Mouse (Mus musculus): ENCODE results near the gene Rufy3. TPM values are rescaled to one million over a fixed set of nuclear protein-coding genes. Genes with fewer than 3 reads are reported as not detected.

The Rufy3 gene
- polyA plus RNA-seq, 1 experiment from 2014 or later = 269 TPM

DNA sequence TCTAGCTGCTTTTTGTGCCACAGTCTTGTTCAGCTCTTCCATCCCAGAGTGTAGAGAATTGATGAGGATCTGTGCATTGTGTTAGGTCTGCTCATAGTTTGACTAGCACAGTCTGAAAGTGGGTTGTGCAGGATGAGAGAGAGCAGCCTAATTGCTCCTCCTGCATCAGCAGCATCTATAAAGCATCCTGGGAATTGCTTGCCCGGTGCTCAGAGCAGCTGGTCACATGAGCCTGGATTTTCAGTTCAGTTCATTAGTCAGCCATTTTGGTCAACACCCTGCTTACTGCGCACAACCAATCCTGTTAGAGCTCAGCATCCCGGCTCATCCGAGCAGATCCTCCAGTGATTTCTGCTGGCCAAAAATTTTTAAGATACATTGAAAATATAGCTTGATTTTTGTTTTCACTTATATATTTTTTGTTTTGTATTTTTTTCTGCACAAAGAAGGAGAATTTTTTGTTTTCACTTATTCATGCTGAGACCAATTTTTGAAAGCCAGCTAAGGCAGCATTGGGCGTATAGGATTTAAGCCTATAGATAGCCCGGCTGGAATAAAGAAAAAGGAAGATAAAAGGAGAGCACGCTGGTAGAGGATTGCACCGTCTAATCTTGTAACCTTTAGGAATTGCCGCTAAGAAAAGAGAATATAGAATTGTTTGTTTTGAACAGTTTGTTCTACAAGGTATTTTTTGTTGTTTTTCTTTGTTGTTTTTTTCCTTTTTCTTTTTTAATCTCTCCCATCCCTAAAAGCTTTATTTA lies 18.6 kb downstream of the Rufy3 start:
- H3K9me3 ChIP-seq = no peaks in the 10 kb centered on the region
- ATAC-seq (ENCODE audit: low FRiP score, low read depth) = peak; percentile 96

DNA sequence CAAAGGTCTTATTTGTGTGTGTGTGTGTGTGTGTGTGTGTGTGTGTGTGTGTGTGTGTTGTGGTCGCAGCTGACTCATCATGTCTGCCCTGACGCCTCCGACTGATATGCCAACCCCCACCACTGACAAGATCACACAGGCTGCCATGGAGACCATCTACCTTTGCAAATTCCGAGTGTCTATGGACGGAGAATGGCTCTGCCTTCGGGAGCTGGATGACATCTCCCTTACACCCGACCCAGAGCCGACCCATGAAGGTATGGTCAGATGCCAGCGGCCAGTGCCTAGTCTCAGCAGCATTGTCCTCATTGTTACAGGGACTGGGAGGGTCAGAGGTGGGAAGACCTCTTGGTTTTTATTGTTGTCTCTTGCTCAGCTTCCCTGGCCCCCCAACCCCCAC lies 19.2 kb downstream of the Rufy3 start:
- Histone ChIP-seq H3K4me1 (replicated peaks) (peaks cover 46% of the 10 kb centered on the region), H3K4me3 (peak overlapping the region; percentile 60), H3K9ac (peak overlapping the region; percentile 75), H3K9me3 (no peaks in the 10 kb centered on the region), H3K27ac (replicated peaks) (peak overlapping the region; percentile 79), H3K27me3 (no peaks in the 10 kb centered on the region), H3K4me2 (peak overlapping the region; percentile 88), H3K36me3 (no peaks in the 10 kb centered on the region)
- ATAC-seq (ENCODE audit: low FRiP score, low read depth) = peak; percentile 21
- WGBS = 7% methylated on average over 9 of the region's 9 CpGs

More for the DNA sequence above, 18.6 kb downstream of the Rufy3 start:
- H3K4me2 ChIP-seq = peak overlapping the region; percentile 88
- peaks cover 40% of the 10 kb centered on the region for H3K4me1 ChIP-seq (replicated peaks)
- H3K27me3 ChIP-seq = no peaks in the 10 kb centered on the region
- H3K4me3 ChIP-seq = peak overlapping the region; percentile 60
- no peaks in the 10 kb centered on the region for H3K36me3 ChIP-seq
- peak overlapping the region; percentile 75 for H3K9ac ChIP-seq
- 15% methylated on average over 9 of the region's 9 CpGs for WGBS
- peak overlapping the region; percentile 79 for H3K27ac ChIP-seq (replicated peaks)

DNA sequence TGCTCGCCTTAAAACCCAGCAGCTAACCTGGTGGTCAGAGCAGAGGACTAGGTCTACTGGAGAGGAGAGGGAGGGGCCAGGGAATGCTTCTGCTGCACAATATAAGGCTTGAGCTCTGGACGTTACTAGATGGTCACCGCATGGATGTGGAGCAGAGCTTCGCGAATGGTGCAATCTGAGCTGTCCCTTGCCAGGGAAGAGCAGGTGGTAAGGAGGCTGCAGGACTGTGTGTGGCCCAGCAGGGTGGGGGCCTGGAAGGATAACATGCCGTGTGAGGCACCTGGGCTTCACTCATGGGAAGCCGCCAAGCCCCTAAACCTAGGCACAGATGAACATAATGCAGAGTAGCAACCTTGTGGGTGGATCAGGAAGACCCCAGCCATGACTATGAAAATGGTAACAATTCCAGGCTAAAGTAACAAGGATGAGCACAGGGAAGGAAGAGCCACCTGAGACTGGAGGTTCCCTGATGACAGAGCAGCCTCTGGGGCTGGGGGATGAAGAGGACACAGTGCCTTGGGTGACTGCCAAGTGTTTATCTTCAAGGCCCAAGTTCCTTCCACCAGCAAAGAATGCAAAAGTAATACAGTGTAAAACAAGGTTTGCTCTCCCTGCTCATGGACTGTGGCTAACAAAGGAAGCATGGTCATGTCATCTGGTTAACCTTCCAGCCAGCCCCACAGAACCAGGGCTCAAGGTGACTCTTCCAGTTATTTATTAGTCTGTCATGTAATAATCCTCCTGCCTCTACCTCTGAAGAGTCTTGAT lies 21.8 kb downstream of the Rufy3 start:
- Histone ChIP-seq H3K9ac (peak overlapping the region; percentile 75), H3K27me3 (no peaks in the 10 kb centered on the region), H3K36me3 (0 out of 2 replicates have a peak, but pooled peaks cover 4% of the 10 kb centered on the region), H3K27ac (replicated peaks) (peak overlapping the region; percentile 62), H3K4me3 (peak overlapping the region; percentile 60), H3K4me2 (peak overlapping the region; percentile 88), H3K9me3 (no peaks in the 10 kb centered on the region), H3K4me1 (replicated peaks) (peaks cover 57% of the 10 kb centered on the region)
- ATAC-seq (ENCODE audit: low FRiP score, low read depth) = no peak
- 48% methylated on average over 7 of the region's 7 CpGs for WGBS

DNA sequence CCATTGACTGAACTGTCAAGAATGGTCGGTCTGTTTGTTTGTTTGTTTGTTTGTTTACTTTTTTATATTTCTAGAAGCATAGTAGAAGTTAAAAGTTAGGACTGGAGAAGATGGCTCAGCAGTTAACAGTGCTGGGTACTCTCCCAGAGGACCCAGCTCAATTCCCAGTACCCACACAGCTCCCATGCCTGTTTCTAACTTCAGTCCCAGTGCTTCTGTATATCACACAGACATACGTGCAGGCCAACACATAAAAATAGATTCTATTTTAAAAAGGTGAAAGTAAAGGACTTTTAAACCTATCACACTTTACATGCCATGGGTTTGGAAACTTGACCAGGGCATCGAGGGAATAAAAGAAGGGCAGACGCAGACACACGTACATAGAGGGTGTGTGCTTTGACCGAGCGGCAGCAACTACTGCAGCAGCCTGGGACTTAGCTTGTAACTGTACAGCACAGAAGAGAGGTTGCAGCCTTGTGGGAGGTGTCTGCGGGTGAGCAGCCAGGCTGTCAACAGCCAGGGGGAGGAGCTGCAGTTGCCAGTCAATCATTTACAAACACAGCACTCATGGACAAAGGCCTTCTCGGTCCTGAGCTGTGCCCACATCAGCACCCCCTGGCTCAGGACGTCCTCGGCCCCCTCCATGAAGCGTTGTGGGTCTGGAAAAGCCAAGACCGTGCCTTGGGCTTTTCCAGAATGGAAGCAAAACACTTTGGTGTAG lies 22.5 kb downstream of the Rufy3 start:
- ATAC-seq (ENCODE audit: low FRiP score, low read depth) = peak; percentile 8; the same call in 1 of the 2 replicates
- 16% methylated on average over 13 of the region's 13 CpGs for WGBS
- no peaks in the 10 kb centered on the region for H3K27me3 ChIP-seq
- H3K4me2 ChIP-seq = peak overlapping the region; percentile 88
- peaks cover 60% of the 10 kb centered on the region for H3K4me1 ChIP-seq (replicated peaks)
- H3K9ac ChIP-seq = peak overlapping the region; percentile 7
- H3K27ac ChIP-seq (replicated peaks) = peak overlapping the region; percentile 36; the same call in 1 of the 2 replicates
- 0 out of 2 replicates have a peak, but pooled peaks cover 4% of the 10 kb centered on the region for H3K36me3 ChIP-seq
- peak overlapping the region; percentile 60 for H3K4me3 ChIP-seq
- no peaks in the 10 kb centered on the region for H3K9me3 ChIP-seq

DNA sequence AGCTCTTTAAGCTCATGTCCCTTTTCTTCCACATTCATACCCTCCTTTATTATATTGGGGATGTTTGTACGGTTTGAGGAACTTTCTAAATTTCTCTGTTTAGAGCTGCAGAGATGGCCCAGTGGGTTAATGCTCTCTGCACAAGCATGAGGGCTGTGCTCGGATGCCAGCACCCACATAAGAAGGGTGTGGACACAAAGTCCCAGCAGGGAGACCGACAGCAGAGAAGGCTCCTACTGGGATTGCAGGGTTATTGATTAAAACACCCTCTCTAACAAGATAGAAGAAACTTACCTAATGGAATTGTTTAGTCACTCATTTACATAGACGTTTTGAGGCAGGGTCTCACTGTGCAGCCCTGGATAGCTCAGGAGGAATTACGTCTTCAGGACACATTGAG lies 23.6 kb downstream of the Rufy3 start:
- Histone ChIP-seq H3K36me3 (0 out of 2 replicates have a peak, but pooled peaks cover 4% of the 10 kb centered on the region), H3K27me3 (no peaks in the 10 kb centered on the region), H3K4me3 (0 out of 2 replicates have a peak overlapping the region, but pooled peaks have one; percentile 0), H3K27ac (replicated peaks) (no peak overlapping the region), H3K4me2 (peak overlapping the region; percentile 34), H3K9ac (no peak overlapping the region), H3K9me3 (no peaks in the 10 kb centered on the region), H3K4me1 (replicated peaks) (peaks cover 55% of the 10 kb centered on the region)
- no peak for ATAC-seq (ENCODE audit: low FRiP score, low read depth)
- WGBS = 34% methylated on average over 5 of the region's 5 CpGs

DNA sequence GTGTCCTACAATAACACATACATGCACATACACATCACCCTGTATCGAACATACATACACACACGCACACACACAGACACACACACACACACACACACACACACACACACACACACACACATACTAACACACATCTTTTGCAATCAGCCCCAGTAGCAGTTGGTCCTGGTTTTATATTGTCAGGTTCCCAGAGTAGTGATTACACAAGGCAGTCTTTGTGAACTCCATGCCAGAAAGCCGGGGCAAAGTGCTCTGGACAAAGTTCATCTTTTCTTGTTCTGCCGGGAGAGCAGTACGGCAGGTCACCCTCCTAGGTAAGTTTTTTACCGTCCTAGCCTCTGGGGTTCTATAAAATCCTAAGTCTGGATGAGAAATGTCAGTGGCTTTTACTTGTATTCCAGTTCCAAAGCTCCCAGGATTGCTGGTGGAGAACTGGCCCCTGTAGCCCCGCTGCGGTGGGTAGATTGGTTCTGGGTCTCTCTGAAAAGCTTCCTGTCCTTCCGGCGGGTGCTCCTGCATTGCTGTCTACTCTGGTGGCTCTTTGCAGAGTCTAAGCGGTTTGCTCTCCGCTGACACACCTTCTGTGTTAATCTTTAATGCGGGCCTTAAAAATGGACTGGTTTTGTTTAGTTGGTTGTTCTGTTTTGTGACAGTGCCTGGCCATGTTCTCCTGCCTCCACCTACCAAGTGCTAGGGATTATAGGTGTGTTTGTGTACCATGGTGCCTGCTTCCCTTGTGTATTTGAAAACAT lies 28.8 kb downstream of the Rufy3 start:
- ATAC-seq (ENCODE audit: low FRiP score, low read depth) = no peak
- no peak overlapping the region for H3K4me2 ChIP-seq
- no peak overlapping the region for H3K4me3 ChIP-seq
- H3K9ac ChIP-seq = no peak overlapping the region
- peaks cover 18% of the 10 kb centered on the region for H3K4me1 ChIP-seq (replicated peaks)
- H3K36me3 ChIP-seq = 0 out of 2 replicates have a peak, but pooled peaks cover 4% of the 10 kb centered on the region
- H3K9me3 ChIP-seq = no peaks in the 10 kb centered on the region
- WGBS = 91% methylated on average over 13 of the region's 13 CpGs
- H3K27me3 ChIP-seq = no peaks in the 10 kb centered on the region
- H3K27ac ChIP-seq (replicated peaks) = no peak overlapping the region

DNA sequence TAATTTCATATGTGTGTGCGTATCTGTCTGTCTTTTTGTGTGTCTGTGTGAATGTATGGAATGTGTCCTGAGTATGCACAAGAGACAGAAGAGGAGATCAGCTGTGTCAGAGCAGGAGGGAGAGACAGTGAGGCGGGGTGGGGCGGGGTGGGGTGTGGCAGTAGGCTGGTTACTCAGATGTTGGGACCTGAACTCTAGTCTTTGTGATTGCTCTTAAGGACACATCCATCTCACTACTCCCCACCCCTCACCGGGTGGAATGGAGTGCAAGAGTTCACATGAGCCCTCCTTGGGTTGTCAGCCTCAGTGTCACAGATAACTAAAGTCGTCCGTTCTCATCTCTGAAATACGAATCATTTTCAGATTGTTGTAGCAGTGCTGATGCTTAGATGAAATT lies 29.3 kb downstream of the Rufy3 start:
- no peak overlapping the region for H3K4me2 ChIP-seq
- H3K36me3 ChIP-seq = 0 out of 2 replicates have a peak, but pooled peaks cover 4% of the 10 kb centered on the region
- H3K9ac ChIP-seq = no peak overlapping the region
- no peaks in the 10 kb centered on the region for H3K9me3 ChIP-seq
- WGBS = 90% methylated on average over 7 of the region's 7 CpGs
- no peak for ATAC-seq (ENCODE audit: low FRiP score, low read depth)
- H3K27ac ChIP-seq (replicated peaks) = no peak overlapping the region
- no peaks in the 10 kb centered on the region for H3K27me3 ChIP-seq
- no peak overlapping the region for H3K4me3 ChIP-seq
- peaks cover 12% of the 10 kb centered on the region for H3K4me1 ChIP-seq (replicated peaks)

DNA sequence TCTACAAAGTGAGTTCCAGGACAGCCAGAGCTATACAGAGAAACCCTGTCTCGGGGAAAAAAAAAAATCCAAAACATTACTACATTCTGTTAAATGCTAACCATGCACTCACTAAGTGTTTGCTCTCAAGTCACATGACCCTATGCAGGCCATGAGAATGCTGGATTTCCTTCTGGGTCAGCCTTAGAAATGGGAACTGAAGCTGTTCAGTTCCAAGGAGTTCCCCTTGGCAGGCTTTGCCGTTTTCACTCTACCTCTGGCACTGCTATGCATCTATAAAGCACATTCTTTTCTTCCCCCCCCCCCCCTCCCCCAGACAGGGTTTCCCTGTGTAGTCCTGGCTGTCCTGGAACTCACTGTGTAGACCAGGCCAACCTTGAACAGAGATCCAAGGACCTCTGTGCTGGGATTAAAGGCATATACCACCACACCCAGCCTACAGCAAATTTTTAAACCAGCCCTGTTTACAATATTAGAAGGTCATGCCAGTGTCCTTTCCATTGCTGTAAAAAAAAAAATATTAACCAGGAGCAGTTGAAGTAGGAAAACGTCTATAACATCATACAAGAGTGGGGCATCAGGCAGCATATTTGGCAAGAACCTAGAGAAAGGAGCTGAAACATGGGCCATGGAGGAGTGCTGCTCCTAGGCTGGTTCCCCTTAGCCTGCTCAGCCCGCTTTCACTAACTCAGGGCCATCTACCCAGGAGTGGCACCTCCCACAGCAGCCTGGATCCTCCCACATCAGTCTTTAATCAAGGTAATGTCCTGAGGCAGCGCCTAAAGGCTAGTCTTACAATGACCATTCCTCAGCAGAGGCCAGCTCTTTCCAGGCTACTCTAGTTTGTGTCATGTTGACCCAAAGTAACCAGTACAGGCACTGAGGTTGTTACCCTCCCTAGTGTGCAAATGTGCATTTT lies 31.0 kb downstream of the Rufy3 start:
- Histone ChIP-seq H3K4me1 (replicated peaks) (0 out of 2 replicates have a peak, but pooled peaks cover 4% of the 10 kb centered on the region), H3K9ac (no peak overlapping the region), H3K27ac (replicated peaks) (no peak overlapping the region), H3K27me3 (no peaks in the 10 kb centered on the region), H3K36me3 (no peaks in the 10 kb centered on the region), H3K9me3 (no peaks in the 10 kb centered on the region), H3K4me2 (no peak overlapping the region), H3K4me3 (no peak overlapping the region)
- ATAC-seq (ENCODE audit: low FRiP score, low read depth) = no peak
- 79% methylated on average over 5 of the region's 5 CpGs for WGBS

DNA sequence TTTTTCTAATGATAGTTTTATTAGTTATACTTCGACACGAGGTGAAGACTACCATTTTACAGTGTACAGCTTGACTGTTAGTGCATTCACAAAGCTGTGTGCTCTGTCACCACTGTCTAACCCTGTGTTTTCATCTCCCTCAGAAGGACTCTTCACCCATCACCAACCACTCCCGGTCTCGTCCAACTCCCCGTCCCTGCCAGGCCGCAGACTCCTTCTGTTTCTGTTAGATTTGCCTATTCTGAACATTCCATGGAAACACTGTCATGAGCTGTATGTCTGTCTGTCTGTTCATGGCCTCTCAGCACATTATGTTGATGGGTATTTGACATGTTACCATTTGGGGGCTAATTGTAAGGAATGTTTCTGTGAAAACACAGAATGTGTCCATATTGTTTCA lies 34.1 kb downstream of the Rufy3 start:
- H3K27ac ChIP-seq (replicated peaks) = no peak overlapping the region
- H3K9ac ChIP-seq = no peak overlapping the region
- H3K4me1 ChIP-seq (replicated peaks) = no peaks in the 10 kb centered on the region
- no peak overlapping the region for H3K4me2 ChIP-seq
- H3K36me3 ChIP-seq = no peaks in the 10 kb centered on the region
- H3K4me3 ChIP-seq = no peak overlapping the region
- H3K9me3 ChIP-seq = no peaks in the 10 kb centered on the region
- 93% methylated on average over 6 of the region's 6 CpGs for WGBS
- ATAC-seq (ENCODE audit: low FRiP score, low read depth) = no peak
- H3K27me3 ChIP-seq = no peaks in the 10 kb centered on the region

DNA sequence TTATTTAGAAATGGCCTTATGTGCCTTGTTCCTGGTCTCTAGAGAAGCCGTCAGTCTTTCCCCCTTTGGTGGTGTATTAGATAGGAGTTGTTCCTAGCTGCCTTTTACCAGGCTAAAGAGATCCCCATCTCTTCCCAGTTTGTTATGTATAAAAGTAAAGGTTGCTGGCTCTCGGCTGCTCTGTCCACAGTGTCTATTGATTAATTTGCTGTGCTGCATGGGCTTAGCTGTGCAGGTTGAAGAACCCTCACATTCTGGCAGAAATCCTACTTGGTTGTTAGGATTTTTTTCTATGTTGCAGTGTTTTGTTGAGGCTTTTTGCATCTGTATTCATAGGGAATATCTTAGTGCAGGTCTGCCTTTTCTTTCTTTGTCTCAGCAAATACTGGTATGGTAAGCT lies 37.2 kb downstream of the Rufy3 start:
- no peak overlapping the region for H3K27ac ChIP-seq (replicated peaks)
- H3K9me3 ChIP-seq = no peaks in the 10 kb centered on the region
- H3K27me3 ChIP-seq = no peaks in the 10 kb centered on the region
- no peaks in the 10 kb centered on the region for H3K4me1 ChIP-seq (replicated peaks)
- ATAC-seq (ENCODE audit: low FRiP score, low read depth) = no peak
- no peak overlapping the region for H3K4me3 ChIP-seq
- H3K4me2 ChIP-seq = no peak overlapping the region
- WGBS = 70% methylated on average over 2 of the region's 2 CpGs
- H3K9ac ChIP-seq = no peak overlapping the region
- peaks cover 3% of the 10 kb centered on the region; the same call in 1 of the 2 replicates for H3K36me3 ChIP-seq

Measured in hindbrain, embryonic 15.5 days (tissue).